Mouse (Mus musculus) adrenal gland, adult (tissue): ENCODE data around the gene Trappc6b.
A peak's percentile ranks its signal among the peaks of the same experiment; 100 is the strongest.
"Not testable (repeated sequence)": the region's sequence is repeated elsewhere in the genome, so short reads cannot be mapped to it uniquely, and the experiment has no call there.

Experiments used
- DNase-seq, 2 experiments: peaks; one replicate each; pipeline ENCODE4 v3.0.0; 2022 to 2023; ENCODE audit warnings: low spot score in 1 of 2; ENCODE audit not compliant: inconsistent age in 2 of 2

Gene Trappc6b

GRCm38 (mm10) chr12:59060993-59061595 is at the start of gene Trappc6b:
Trappc6b (minus strand) TSS chr12:59061472.
- peak; percentile 80 to 92 for DNase-seq

- DNase-seq = no peak
Measured at GRCm38 (mm10) chr12:59107926-59108325, 46.7 kb upstream of the Trappc6b start.

- DNase-seq = no peak
Measured at GRCm38 (mm10) chr12:59106491-59106890, 45.2 kb upstream of the Trappc6b start.

- no peak for DNase-seq
Measured at GRCm38 (mm10) chr12:59105914-59106313, 44.6 kb upstream of the Trappc6b start.

- no peak for DNase-seq
Measured at GRCm38 (mm10) chr12:59104771-59105170, 43.5 kb upstream of the Trappc6b start.

- no peak for DNase-seq
Measured at GRCm38 (mm10) chr12:59095104-59096025, 34.1 kb upstream of the Trappc6b start, which contains the start of gene Mia2. Mia2 (plus strand) TSS chr12:59095799.

- no peak for DNase-seq
Measured at GRCm38 (mm10) chr12:59093543-59093942, 32.3 kb upstream of the Trappc6b start.

GRCm38 (mm10) chr12:59086171-59086570 is 24.9 kb upstream of the Trappc6b start:
- DNase-seq = no peak

- no peak for DNase-seq
Measured at GRCm38 (mm10) chr12:59084446-59084845, 23.2 kb upstream of the Trappc6b start.

GRCm38 (mm10) chr12:59080461-59080860 is 19.2 kb upstream of the Trappc6b start:
- DNase-seq = no peak

GRCm38 (mm10) chr12:59077883-59078282 is 16.6 kb upstream of the Trappc6b start:
- peak in 1 of 2 experiments; percentile 44 for DNase-seq

GRCm38 (mm10) chr12:59076996-59077395 is 15.7 kb upstream of the Trappc6b start:
- peak in 1 of 2 experiments; percentile 54 for DNase-seq

GRCm38 (mm10) chr12:59074052-59074451 is 12.8 kb upstream of the Trappc6b start:
- peak in 1 of 2 experiments; percentile 16 for DNase-seq

- DNase-seq = peak in 1 of 2 experiments; percentile 30
Measured at GRCm38 (mm10) chr12:59072286-59072685, 11.0 kb upstream of the Trappc6b start.

GRCm38 (mm10) chr12:59068791-59069190 is 7.5 kb upstream of the Trappc6b start:
- peak in 1 of 2 experiments; percentile 15 for DNase-seq

- DNase-seq = no peak
Measured at GRCm38 (mm10) chr12:59067095-59067494, 5.8 kb upstream of the Trappc6b start.

- peak; percentile 98 to 99 for DNase-seq
Measured at GRCm38 (mm10) chr12:59066448-59067077, 5.3 kb upstream of the Trappc6b start, which contains the start of gene Pnn. Pnn (plus strand) TSS chr12:59066884.

- no peak for DNase-seq
Measured at GRCm38 (mm10) chr12:59065776-59066175, 4.5 kb upstream of the Trappc6b start.

- no peak for DNase-seq
Measured at GRCm38 (mm10) chr12:59064837-59065236, 3.6 kb upstream of the Trappc6b start.

- DNase-seq = peak in 1 of 2 experiments; percentile 28
Measured at GRCm38 (mm10) chr12:59060322-59060721, 950 bp downstream of the Trappc6b start.

- not testable (repeated sequence) for DNase-seq
Measured at GRCm38 (mm10) chr12:59058242-59058641, 3.0 kb downstream of the Trappc6b start.
